Mouse (Mus musculus) gastrocnemius, adult 8-10 months (tissue): ENCODE measurements around the gene Srsf1. TPM values are rescaled to one million over a fixed set of nuclear protein-coding genes. Genes with fewer than 3 reads are reported as not detected.
A peak's percentile ranks its signal among the peaks of the same experiment; 100 is the strongest.
"Not testable (repeated sequence)": the region's sequence is repeated elsewhere in the genome, so short reads cannot be mapped to it uniquely, and the experiment has no call there.

Experiments used
- DNase-seq, 2 experiments: peaks; one replicate each; pipeline ENCODE4 v3.0.0; 2022; ENCODE audit warnings: low spot score in 2 of 2
- total RNA-seq, 4 experiments: library from RNA; stranded (reverse); gene quantifications; 2 replicates each; pipeline ENCODE4 v1.2.4; 2022

The Srsf1 gene
- total RNA-seq, 4 experiments from 2014 or later, result 52.7 to 62.4 (median 59.0) TPM

- DNase-seq, result no peak
These were observed 8.1 kb upstream of the Srsf1 start for GRCm38 (mm10) chr11:88039066-88039465.

GRCm38 (mm10) chr11:88044314-88044713 is 2.9 kb upstream of the Srsf1 start:
- DNase-seq, result no peak

- DNase-seq, result not testable (repeated sequence)
These were observed 2.0 kb upstream of the Srsf1 start for GRCm38 (mm10) chr11:88045159-88045558.

- no peak for DNase-seq
These were observed 1.3 kb upstream of the Srsf1 start for GRCm38 (mm10) chr11:88045878-88046277.

GRCm38 (mm10) chr11:88046323-88046937 is 743 bp upstream of the Srsf1 start:
- DNase-seq, result no peak

GRCm38 (mm10) chr11:88047871-88048531 is 828 bp downstream of the Srsf1 start:
- DNase-seq, result peak; percentile 34 to 60

- DNase-seq, result no peak
These were observed 1.9 kb downstream of the Srsf1 start for GRCm38 (mm10) chr11:88048961-88049670.

GRCm38 (mm10) chr11:88049732-88050131 is 2.6 kb downstream of the Srsf1 start:
- DNase-seq, result no peak

GRCm38 (mm10) chr11:88052638-88053037 is 5.5 kb downstream of the Srsf1 start:
- DNase-seq, result no peak

- DNase-seq, result no peak
These were observed 6.6 kb downstream of the Srsf1 start for GRCm38 (mm10) chr11:88053821-88054220.

GRCm38 (mm10) chr11:88054589-88054988 is 7.4 kb downstream of the Srsf1 start:
- no peak for DNase-seq

- DNase-seq, result no peak
These were observed 8.6 kb downstream of the Srsf1 start for GRCm38 (mm10) chr11:88055777-88056176.

GRCm38 (mm10) chr11:88057788-88058187 is 10.6 kb downstream of the Srsf1 start:
- DNase-seq, result no peak

- peak in 1 of 2 experiments; percentile 49 for DNase-seq
These were observed 12.0 kb downstream of the Srsf1 start for GRCm38 (mm10) chr11:88059141-88059540.

- DNase-seq, result no peak
These were observed 14.9 kb downstream of the Srsf1 start for GRCm38 (mm10) chr11:88061892-88062625.

- DNase-seq, result no peak
These were observed 18.6 kb downstream of the Srsf1 start for GRCm38 (mm10) chr11:88065732-88066131.

GRCm38 (mm10) chr11:88067191-88067585 is 20.0 kb downstream of the Srsf1 start:
- no peak for DNase-seq

GRCm38 (mm10) chr11:88067586-88068410 is 20.6 kb downstream of the Srsf1 start, which contains the start of gene Vezf1:
Vezf1 (plus strand) TSS chr11:88068279.
- DNase-seq, result peak; percentile 54 to 73

GRCm38 (mm10) chr11:88068411-88069245 is 21.5 kb downstream of the Srsf1 start:
- peak; percentile 82 for DNase-seq

GRCm38 (mm10) chr11:88069246-88069570 is 22.0 kb downstream of the Srsf1 start:
- DNase-seq, result no peak
